Mouse (Mus musculus): ENCODE results near the gene Serpinb2. TPM values are rescaled to one million over a fixed set of nuclear protein-coding genes. Genes with fewer than 3 reads are reported as not detected.

Gene Serpinb2
- polyA plus RNA-seq, 1 experiment from 2014 or later, result 2.2 TPM

GRCm38 (mm10) chr1:107565644-107566043 is 54.4 kb downstream of the Serpinb2 start:
- no peaks in the 10 kb centered on the region for H3K4me1 ChIP-seq (ENCODE audit: control insufficient read depth, insufficient read depth, low read length)
- H3K36me3 ChIP-seq (ENCODE audit: control insufficient read depth, insufficient read depth, low read length), result no peaks in the 10 kb centered on the region
- no peaks in the 10 kb centered on the region for H3K9me3 ChIP-seq (replicated peaks; ENCODE audit: control insufficient read depth, low read length)
- H3K9ac ChIP-seq (ENCODE audit: low read length), result no peak overlapping the region
- no peak overlapping the region for H3K4me2 ChIP-seq (ENCODE audit: low read depth, low read length)
- no peak overlapping the region for H3K4me3 ChIP-seq (replicated peaks; ENCODE audit: low read length)
- ATAC-seq (ENCODE audit: insufficient read depth, low FRiP score), result no peak
- H3K27ac ChIP-seq (ENCODE audit: low read length), result no peak overlapping the region
- no peaks in the 10 kb centered on the region for H3K27me3 ChIP-seq (ENCODE audit: control insufficient read depth, insufficient read depth, low read length)

GRCm38 (mm10) chr1:107576094-107576493 is 64.9 kb downstream of the Serpinb2 start:
- Histone ChIP-seq H3K4me1 (ENCODE audit: control insufficient read depth, insufficient read depth, low read length) (no peaks in the 10 kb centered on the region), H3K4me2 (ENCODE audit: low read depth, low read length) (no peak overlapping the region), H3K36me3 (ENCODE audit: control insufficient read depth, insufficient read depth, low read length) (no peaks in the 10 kb centered on the region), H3K27me3 (ENCODE audit: control insufficient read depth, insufficient read depth, low read length) (no peaks in the 10 kb centered on the region), H3K4me3 (replicated peaks; ENCODE audit: low read length) (no peak overlapping the region), H3K9me3 (replicated peaks; ENCODE audit: control insufficient read depth, low read length) (no peaks in the 10 kb centered on the region), H3K27ac (ENCODE audit: low read length) (no peak overlapping the region), H3K9ac (ENCODE audit: low read length) (no peak overlapping the region)
- ATAC-seq (ENCODE audit: insufficient read depth, low FRiP score), result no peak
- WGBS, result 66% methylated on average over 2 of the region's 2 CpGs

- no peaks in the 10 kb centered on the region for H3K27me3 ChIP-seq (ENCODE audit: control insufficient read depth, insufficient read depth, low read length)
- ATAC-seq (ENCODE audit: insufficient read depth, low FRiP score), result no peak
- H3K4me1 ChIP-seq (ENCODE audit: control insufficient read depth, insufficient read depth, low read length), result no peaks in the 10 kb centered on the region
- no peak overlapping the region for H3K4me2 ChIP-seq (ENCODE audit: low read depth, low read length)
- 62% methylated on average over 1 of the region's 1 CpGs for WGBS
- no peak overlapping the region for H3K4me3 ChIP-seq (replicated peaks; ENCODE audit: low read length)
- no peaks in the 10 kb centered on the region for H3K36me3 ChIP-seq (ENCODE audit: control insufficient read depth, insufficient read depth, low read length)
- H3K27ac ChIP-seq (ENCODE audit: low read length), result no peak overlapping the region
- H3K9ac ChIP-seq (ENCODE audit: low read length), result no peak overlapping the region
- H3K9me3 ChIP-seq (replicated peaks; ENCODE audit: control insufficient read depth, low read length), result no peaks in the 10 kb centered on the region
These were observed 66.3 kb downstream of the Serpinb2 start for GRCm38 (mm10) chr1:107577514-107577913.

GRCm38 (mm10) chr1:107581220-107581619 is 70.0 kb downstream of the Serpinb2 start:
- ATAC-seq (ENCODE audit: insufficient read depth, low FRiP score), result no peak
- Histone ChIP-seq H3K9me3 (replicated peaks; ENCODE audit: control insufficient read depth, low read length) (no peaks in the 10 kb centered on the region), H3K9ac (ENCODE audit: low read length) (no peak overlapping the region), H3K27me3 (ENCODE audit: control insufficient read depth, insufficient read depth, low read length) (no peaks in the 10 kb centered on the region), H3K36me3 (ENCODE audit: control insufficient read depth, insufficient read depth, low read length) (no peaks in the 10 kb centered on the region), H3K4me2 (ENCODE audit: low read depth, low read length) (no peak overlapping the region), H3K4me1 (ENCODE audit: control insufficient read depth, insufficient read depth, low read length) (no peaks in the 10 kb centered on the region), H3K4me3 (replicated peaks; ENCODE audit: low read length) (no peak overlapping the region), H3K27ac (ENCODE audit: low read length) (no peak overlapping the region)
- WGBS, result 37% methylated on average over 1 of the region's 1 CpGs

- no peak overlapping the region for H3K4me3 ChIP-seq (replicated peaks; ENCODE audit: low read length)
- H3K36me3 ChIP-seq (ENCODE audit: control insufficient read depth, insufficient read depth, low read length), result no peaks in the 10 kb centered on the region
- ATAC-seq (ENCODE audit: insufficient read depth, low FRiP score), result no peak
- H3K4me2 ChIP-seq (ENCODE audit: low read depth, low read length), result no peak overlapping the region
- no peaks in the 10 kb centered on the region for H3K27me3 ChIP-seq (ENCODE audit: control insufficient read depth, insufficient read depth, low read length)
- H3K4me1 ChIP-seq (ENCODE audit: control insufficient read depth, insufficient read depth, low read length), result no peaks in the 10 kb centered on the region
- H3K9ac ChIP-seq (ENCODE audit: low read length), result no peak overlapping the region
- H3K9me3 ChIP-seq (replicated peaks; ENCODE audit: control insufficient read depth, low read length), result no peaks in the 10 kb centered on the region
- no peak overlapping the region for H3K27ac ChIP-seq (ENCODE audit: low read length)
These were observed 71.7 kb downstream of the Serpinb2 start for GRCm38 (mm10) chr1:107582900-107583299.

- no peak overlapping the region for H3K9ac ChIP-seq (ENCODE audit: low read length)
- no peak for ATAC-seq (ENCODE audit: insufficient read depth, low FRiP score)
- H3K27me3 ChIP-seq (ENCODE audit: control insufficient read depth, insufficient read depth, low read length), result no peaks in the 10 kb centered on the region
- WGBS, result 25% methylated on average over 1 of the region's 1 CpGs
- H3K9me3 ChIP-seq (replicated peaks; ENCODE audit: control insufficient read depth, low read length), result no peaks in the 10 kb centered on the region
- no peak overlapping the region for H3K4me2 ChIP-seq (ENCODE audit: low read depth, low read length)
- no peaks in the 10 kb centered on the region for H3K36me3 ChIP-seq (ENCODE audit: control insufficient read depth, insufficient read depth, low read length)
- H3K27ac ChIP-seq (ENCODE audit: low read length), result no peak overlapping the region
- no peaks in the 10 kb centered on the region for H3K4me1 ChIP-seq (ENCODE audit: control insufficient read depth, insufficient read depth, low read length)
- no peak overlapping the region for H3K4me3 ChIP-seq (replicated peaks; ENCODE audit: low read length)
These were observed 72.7 kb downstream of the Serpinb2 start for GRCm38 (mm10) chr1:107583958-107584376.

- no peak for ATAC-seq (ENCODE audit: insufficient read depth, low FRiP score)
- H3K9me3 ChIP-seq (replicated peaks; ENCODE audit: control insufficient read depth, low read length), result no peaks in the 10 kb centered on the region
These were observed 73.7 kb downstream of the Serpinb2 start for GRCm38 (mm10) chr1:107584932-107585331.

More at GRCm38 (mm10) chr1:107584932-107585331, 73.7 kb downstream of the Serpinb2 start:
- Histone ChIP-seq H3K9ac (ENCODE audit: low read length) (no peak overlapping the region), H3K27me3 (ENCODE audit: control insufficient read depth, insufficient read depth, low read length) (no peaks in the 10 kb centered on the region), H3K4me3 (replicated peaks; ENCODE audit: low read length) (no peak overlapping the region), H3K4me2 (ENCODE audit: low read depth, low read length) (no peak overlapping the region), H3K4me1 (ENCODE audit: control insufficient read depth, insufficient read depth, low read length) (peaks cover 3% of the 10 kb centered on the region; the same call in 1 of the 2 replicates), H3K36me3 (ENCODE audit: control insufficient read depth, insufficient read depth, low read length) (no peaks in the 10 kb centered on the region), H3K27ac (ENCODE audit: low read length) (no peak overlapping the region)
- WGBS, result 88% methylated on average over 3 of the region's 3 CpGs

Other genes starting within 250 kb of the Serpinb2 start
- not detected in 2 replicates for gene Serpinb3b, start 233.1 kb upstream of the Serpinb2 start, polyA plus RNA-seq (2015; fragmentation: Nextera tagmentation; extraction: Ambion mirVana)
- gene Serpinb3c, start 233.1 kb upstream of the Serpinb2 start, polyA plus RNA-seq (2015; fragmentation: Nextera tagmentation; extraction: Ambion mirVana), result not detected in 2 replicates
- gene Serpinb11, start 150.2 kb upstream of the Serpinb2 start, polyA plus RNA-seq (2015; fragmentation: Nextera tagmentation; extraction: Ambion mirVana), result 14.5 and 22.4 TPM in 2 replicates
- gene Serpinb7, start 111.8 kb upstream of the Serpinb2 start, polyA plus RNA-seq (2015; fragmentation: Nextera tagmentation; extraction: Ambion mirVana), result 0.35 and 0.45 TPM in 2 replicates
- 8.9 and 14.0 TPM in 2 replicates for gene Serpinb8, start 78.6 kb downstream of the Serpinb2 start, polyA plus RNA-seq (2015; fragmentation: Nextera tagmentation; extraction: Ambion mirVana)

Data from stomach, embryonic 16.5 days (tissue).